Mouse (Mus musculus): ENCODE measurements at regions not wholly inside any gene's neighbourhood (a gene's known extent, or its start where the extent isn't known, plus 50 kb on each side); places are given as distances from the start of the nearest gene placed in this dataset.

DNA sequence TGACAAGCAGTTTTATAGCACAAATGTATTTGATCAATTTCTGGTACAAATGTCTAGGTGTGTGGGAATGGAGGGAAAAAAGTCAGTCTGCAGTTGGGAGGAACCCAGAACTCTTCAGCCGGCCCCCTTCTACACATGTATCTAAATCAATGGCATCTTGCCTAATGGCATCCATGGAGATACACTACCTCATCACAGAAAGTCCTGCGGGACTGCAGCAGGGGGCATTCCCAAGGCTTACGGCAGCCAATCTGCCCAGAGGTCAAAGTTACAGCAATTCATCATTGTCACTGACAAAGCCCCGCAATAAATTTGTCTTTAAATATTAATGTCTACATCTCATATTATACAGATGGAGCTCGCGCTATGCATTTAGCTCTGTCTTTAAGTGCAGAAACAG is 135.7 kb upstream of the Arhgap5 start:
- TF ChIP-seq GATA4 (IDR thresholded peaks at IDR 0.05; ENCODE audit: insufficient replicate concordance, low read length) = no peak

GRCm38 (mm10) chr12:52368466-52368865 is 135.3 kb upstream of the Arhgap5 start:
- no peak for TF ChIP-seq GATA4 (IDR thresholded peaks at IDR 0.05; ENCODE audit: insufficient replicate concordance, low read length)

GRCm38 (mm10) chr12:52370153-52370710 is 133.5 kb upstream of the Arhgap5 start:
- TF ChIP-seq GATA4 (IDR thresholded peaks at IDR 0.05; ENCODE audit: insufficient replicate concordance, low read length) = no peak

- no peak for TF ChIP-seq GATA4 (IDR thresholded peaks at IDR 0.05; ENCODE audit: insufficient replicate concordance, low read length)
Observed at GRCm38 (mm10) chr12:52375116-52375515, 128.7 kb upstream of the Arhgap5 start.

GRCm38 (mm10) chr12:52376692-52377462 is 126.9 kb upstream of the Arhgap5 start:
- no peak for TF ChIP-seq GATA4 (IDR thresholded peaks at IDR 0.05; ENCODE audit: insufficient replicate concordance, low read length)

DNA sequence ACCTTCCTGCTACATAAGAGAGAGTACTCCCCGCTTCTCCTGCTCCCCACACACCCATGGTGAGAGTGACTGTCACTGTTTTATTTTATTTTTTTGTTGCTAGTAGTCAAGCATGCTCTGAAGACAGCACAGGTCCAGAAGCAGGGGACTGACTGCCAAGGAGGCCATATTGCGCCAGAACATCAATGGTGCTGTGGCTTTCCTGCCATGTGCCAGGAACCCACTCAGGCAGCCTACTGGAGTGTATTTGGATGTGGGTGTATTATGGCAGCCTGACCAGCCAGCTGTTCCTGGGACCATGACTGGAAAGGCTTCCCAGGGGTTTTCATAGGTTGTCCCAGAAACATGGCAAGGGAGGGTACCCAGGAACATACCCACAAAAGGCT is 126.3 kb upstream of the Arhgap5 start:
- TF ChIP-seq GATA4 (IDR thresholded peaks at IDR 0.05; ENCODE audit: insufficient replicate concordance, low read length) = no peak

DNA sequence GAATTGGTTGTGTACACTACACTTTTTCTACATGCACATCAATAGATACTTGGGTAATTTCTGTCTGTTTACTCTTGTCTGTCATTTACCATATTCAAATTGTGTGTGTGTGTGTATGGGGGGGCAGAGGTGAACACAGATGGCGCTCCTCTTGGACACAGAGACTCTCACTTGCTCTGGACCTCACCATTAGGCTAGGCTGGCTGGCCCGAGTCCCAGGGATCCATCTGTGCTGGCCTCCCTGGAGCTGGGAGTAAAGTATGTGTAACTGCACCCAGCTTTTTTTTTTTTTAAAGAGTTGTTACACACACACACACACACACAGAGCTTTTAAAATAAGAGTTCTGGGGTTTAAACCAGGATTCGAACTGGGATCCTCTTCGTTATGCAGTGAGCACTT is 124.5 kb upstream of the Arhgap5 start:
- TF ChIP-seq GATA4 (IDR thresholded peaks at IDR 0.05; ENCODE audit: insufficient replicate concordance, low read length) = no peak

GRCm38 (mm10) chr12:52379960-52380359 is 123.8 kb upstream of the Arhgap5 start:
- no peak for TF ChIP-seq GATA4 (IDR thresholded peaks at IDR 0.05; ENCODE audit: insufficient replicate concordance, low read length)

DNA sequence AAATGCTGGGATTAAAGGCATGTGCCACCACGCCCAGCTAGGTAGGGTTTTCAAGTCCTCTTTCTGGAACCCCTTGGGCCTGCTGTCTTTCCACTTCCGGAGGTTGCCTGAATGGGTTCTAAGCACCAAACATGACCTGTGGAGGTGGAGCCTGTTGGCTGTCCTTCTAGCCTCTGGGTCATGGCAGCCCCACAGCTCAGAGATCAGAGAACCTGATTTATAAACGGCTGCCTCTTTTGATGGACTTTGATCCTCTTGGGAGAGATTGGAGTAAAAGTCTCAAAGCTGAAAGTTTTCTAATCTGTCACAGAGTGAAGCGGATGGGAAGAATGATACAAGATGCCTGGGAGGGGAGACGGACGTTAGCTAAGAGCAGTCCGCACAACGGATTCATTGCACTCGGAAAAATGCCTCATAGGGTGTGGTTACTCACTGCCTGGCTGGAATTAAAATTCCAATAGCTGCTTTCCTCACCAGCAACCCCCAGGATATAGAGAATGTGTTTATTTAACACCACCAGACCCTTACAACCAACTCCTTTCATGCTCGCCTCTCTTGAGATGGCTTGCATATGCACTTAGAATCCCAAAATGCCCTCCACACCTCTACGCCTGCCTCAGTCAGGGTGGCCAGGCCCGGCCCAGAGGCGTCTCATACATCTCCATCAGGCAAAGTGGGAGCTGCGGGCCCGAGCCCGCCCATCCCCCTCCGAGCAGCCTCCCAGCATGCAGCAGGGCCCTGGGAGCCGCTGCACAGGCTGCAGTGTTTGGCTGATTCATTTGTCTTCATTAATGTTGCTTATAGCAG is 122.4 kb upstream of the Arhgap5 start:
- no peak for TF ChIP-seq GATA4 (IDR thresholded peaks at IDR 0.05; ENCODE audit: insufficient replicate concordance, low read length)

- TF ChIP-seq GATA4 (IDR thresholded peaks at IDR 0.05; ENCODE audit: insufficient replicate concordance, low read length) = no peak
Observed at GRCm38 (mm10) chr12:52381968-52382325, 121.8 kb upstream of the Arhgap5 start.

DNA sequence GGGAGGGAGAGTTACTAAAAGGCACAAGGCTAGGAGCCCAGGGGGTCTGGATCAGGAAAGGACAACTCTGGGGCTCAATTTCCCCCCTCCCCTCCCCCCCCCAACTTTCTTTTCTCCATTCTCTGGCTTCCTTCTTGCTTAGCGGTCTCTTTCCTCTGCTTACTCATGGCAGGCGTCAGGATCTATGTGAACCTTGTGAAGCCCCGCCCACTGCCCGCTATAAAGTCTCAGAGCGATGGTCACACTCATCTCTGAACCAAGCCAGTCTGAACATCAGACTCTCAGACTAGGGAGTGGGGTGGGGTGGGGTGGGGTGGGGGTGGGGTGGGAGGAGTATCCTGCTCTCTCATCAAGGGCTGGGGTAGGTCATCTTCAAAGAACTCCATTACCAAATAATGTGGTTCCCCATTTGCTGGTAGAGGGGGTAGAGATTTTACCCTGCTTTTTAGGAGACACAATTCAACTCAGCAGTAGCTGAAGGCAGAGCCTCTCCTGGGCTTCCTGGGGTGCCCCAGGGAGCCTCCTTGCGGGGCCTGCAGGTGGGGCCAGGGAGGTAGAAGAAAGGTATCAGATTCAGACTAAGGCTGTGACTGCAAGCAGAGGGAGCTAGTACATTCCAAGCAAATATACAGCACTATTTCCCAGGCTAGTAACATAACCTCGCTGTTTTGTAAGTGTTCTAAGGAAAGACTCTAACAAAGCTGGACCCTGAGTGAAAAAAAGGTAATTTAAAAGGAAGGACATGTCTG is 120.8 kb upstream of the Arhgap5 start:
- TF ChIP-seq GATA4 (IDR thresholded peaks at IDR 0.05; ENCODE audit: insufficient replicate concordance, low read length) = no peak

GRCm38 (mm10) chr12:52389552-52389951 is 114.2 kb upstream of the Arhgap5 start:
- TF ChIP-seq GATA4 (IDR thresholded peaks at IDR 0.05; ENCODE audit: insufficient replicate concordance, low read length) = no peak

DNA sequence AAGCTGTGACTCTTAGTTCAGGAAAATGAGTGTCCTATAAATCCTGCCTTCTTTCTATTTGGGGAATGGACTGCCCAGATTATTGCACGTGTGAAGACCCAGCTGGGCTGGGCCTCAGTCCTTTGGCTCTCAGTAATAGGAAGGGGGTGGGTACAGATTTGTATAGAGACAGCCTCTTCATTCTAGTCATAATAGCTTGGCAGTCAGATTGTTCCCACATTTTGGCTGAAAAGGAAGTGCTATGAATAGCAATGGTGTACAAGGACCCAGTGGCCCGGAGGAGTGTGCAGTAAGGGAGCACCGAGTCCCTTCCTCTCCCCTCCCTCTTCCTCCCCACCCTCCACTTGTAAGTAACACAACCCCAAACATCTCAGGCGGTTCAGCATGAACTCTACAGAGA is 113.5 kb upstream of the Arhgap5 start:
- TF ChIP-seq GATA4 (IDR thresholded peaks at IDR 0.05; ENCODE audit: insufficient replicate concordance, low read length) = no peak

GRCm38 (mm10) chr12:52392636-52393035 is 111.1 kb upstream of the Arhgap5 start:
- TF ChIP-seq GATA4 (IDR thresholded peaks at IDR 0.05; ENCODE audit: insufficient replicate concordance, low read length) = no peak

DNA sequence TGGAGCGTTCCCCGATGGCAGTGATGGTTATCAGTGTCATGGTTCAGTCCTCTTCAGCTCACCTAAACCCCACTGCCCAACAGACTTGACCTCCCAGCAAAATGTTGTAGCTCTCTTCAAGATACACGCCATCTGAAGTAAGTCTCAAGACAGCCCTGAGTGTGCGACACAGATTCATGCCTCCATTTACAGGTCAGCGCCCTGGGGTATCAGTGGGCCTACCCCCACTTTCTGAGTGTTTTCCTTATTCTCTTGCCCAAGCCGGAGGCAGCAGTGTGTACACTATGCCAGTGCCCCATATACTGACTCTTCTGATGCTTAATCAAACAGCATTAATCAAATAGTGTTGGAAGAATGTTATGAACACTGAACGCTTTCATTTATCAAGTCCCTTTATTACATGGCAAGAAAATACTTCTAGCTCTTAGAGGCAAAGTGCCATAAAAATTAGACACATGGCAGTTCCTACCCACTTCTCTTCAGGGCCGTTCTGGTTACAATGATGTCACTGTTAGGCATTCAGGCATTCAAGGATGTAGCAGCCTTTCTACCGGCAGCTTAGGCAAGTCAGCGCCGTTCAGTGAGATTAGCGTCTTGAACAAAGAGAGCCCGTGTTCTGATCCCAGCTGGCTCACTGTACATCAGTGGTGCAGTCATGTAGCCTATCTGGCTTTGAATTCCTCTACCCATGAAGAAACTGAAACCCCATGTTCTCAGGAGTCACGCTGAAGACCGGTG is 109.6 kb upstream of the Arhgap5 start:
- no peak for TF ChIP-seq GATA4 (IDR thresholded peaks at IDR 0.05; ENCODE audit: insufficient replicate concordance, low read length)
